Mouse (Mus musculus): Measurements from ENCODE around the gene Zfp644.

DNA sequence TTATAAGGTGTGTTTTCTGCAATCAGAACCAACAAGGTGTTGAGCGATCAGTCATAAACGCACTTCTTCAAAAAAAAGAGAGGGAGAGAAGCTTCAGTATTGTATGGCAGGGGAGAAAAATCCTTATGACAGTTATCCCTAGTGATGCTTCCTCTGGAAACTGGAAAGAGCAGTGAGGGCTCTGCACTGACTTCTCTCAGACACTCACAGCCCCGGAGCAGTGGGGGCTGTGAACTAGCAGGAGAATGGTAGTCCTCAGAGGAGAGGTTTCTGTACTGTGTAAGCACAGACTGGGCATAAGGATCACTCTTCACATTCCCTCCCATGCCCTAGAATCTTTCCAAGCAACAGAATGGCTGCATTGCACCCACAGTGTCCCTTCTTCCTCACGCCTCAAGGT lies 122.0 kb downstream of the Zfp644 start:
- TF ChIP-seq CTCF (conservative IDR thresholded peaks at IDR 0.05; ENCODE audit: insufficient read depth, insufficient read length, low read depth, low read length) (no peak), POLR2A (IDR thresholded peaks at IDR 0.05; ENCODE audit: low read depth, low read length) (no peak)

Data from kidney, adult 2 months (tissue).